In genomic region chr17:83311806-83312205, GRCm38 (mm10) we compare ENCODE assay signal across 11 mouse cellular contexts. TPM values are rescaled to one million over a fixed set of nuclear protein-coding genes. Genes with fewer than 3 reads are reported as not detected.
DNase-seq lines count a peak whose midpoint lies in the region; ATAC-seq lines count a peak whose summit lies in the region.
"Had no signal": no experiment of that assay in that cellular context is flagged by ENCODE, and none has a peak within 500 bp of the region (broad histone marks: within the 10 kb centered on the region; RNA-seq: fewer than 3 reads in every experiment).

No protein-coding gene starts in this region.

- H3K4me1 ChIP-seq in heart, embryonic 11.5 days (ENCODE audit: control insufficient read depth, insufficient read depth, low read length), result peaks cover 32% of the 10 kb centered on the region
- peaks cover 46% of the 10 kb centered on the region for H3K4me1 ChIP-seq in kidney, embryonic 15.5 days
- H3K4me1 ChIP-seq in embryonic facial prominence, embryonic 14.5 days (ENCODE audit: control insufficient read depth, insufficient read depth, low read length), result peaks cover 20% of the 10 kb centered on the region

- no peak overlapping the region for H3K4me3 ChIP-seq in heart, embryonic 11.5 days (ENCODE audit: low read depth, low read length)
- no peak overlapping the region for H3K4me3 ChIP-seq in kidney, embryonic 15.5 days (replicated peaks)
- H3K4me3 ChIP-seq in embryonic facial prominence, embryonic 14.5 days (ENCODE audit: low read depth, low read length), result no peak overlapping the region
- H3K4me3 ChIP-seq: hindbrain, embryonic 13.5 days; liver, embryonic 12.5 days; neural tube, embryonic 15.5 days had no signal

- no peak for ATAC-seq in heart, embryonic 11.5 days (replicated peaks; ENCODE audit: insufficient number of reproducible peaks, low FRiP score, low TSS enrichment)
- ATAC-seq in kidney, embryonic 15.5 days (replicated peaks; ENCODE audit: low FRiP score), result no peak
- no peak for ATAC-seq in embryonic facial prominence, embryonic 14.5 days (ENCODE audit: low read depth)
- no peak for ATAC-seq in monocyte, adult 5-6 weeks (replicated peaks; ENCODE audit: insufficient number of reproducible peaks, low FRiP score, low TSS enrichment, poor library complexity, severe bottlenecking)

- WGBS in heart, embryonic 11.5 days (ENCODE audit: insufficient replicate concordance), result 65% methylated on average over 5 of the region's 5 CpGs
- WGBS in kidney, embryonic 15.5 days, result 76% methylated on average over 5 of the region's 5 CpGs
- WGBS in embryonic facial prominence, embryonic 14.5 days, result 67% methylated on average over 5 of the region's 5 CpGs

- no peak overlapping the region for H3K27ac ChIP-seq in heart, embryonic 11.5 days (ENCODE audit: low read depth, low read length)
- H3K27ac ChIP-seq in kidney, embryonic 15.5 days, result peak overlapping the region; percentile 87
- H3K27ac ChIP-seq in embryonic facial prominence, embryonic 14.5 days (replicated peaks; ENCODE audit: low read depth, low read length), result peak overlapping the region; percentile 79; the same call in 1 of the 2 replicates
- H3K27ac ChIP-seq: hindbrain, embryonic 13.5 days; liver, embryonic 12.5 days had no signal

- DNase-seq in heart, adult 11 months, result peak; percentile 89
- no peak for DNase-seq in kidney, adult 9 months
- DNase-seq in embryonic facial prominence, embryonic 14.5 days (ENCODE audit: low spot score), result no peak
- peak; percentile 27 for DNase-seq in lung, postnatal 14 days
- no peak for DNase-seq in embryo, embryonic 10 days (ENCODE audit: low spot score)

- H3K27me3 ChIP-seq in heart, embryonic 11.5 days (ENCODE audit: control insufficient read depth, insufficient read depth, low read length), result no peaks in the 10 kb centered on the region
- H3K27me3 ChIP-seq in kidney, embryonic 15.5 days, result no peaks in the 10 kb centered on the region
- H3K27me3 ChIP-seq in embryonic facial prominence, embryonic 14.5 days (replicated peaks; ENCODE audit: control insufficient read depth, insufficient read depth, low read length), result no peaks in the 10 kb centered on the region
- H3K27me3 ChIP-seq: neural tube, embryonic 15.5 days had no signal

- H3K4me2 ChIP-seq in heart, embryonic 11.5 days, result no peak overlapping the region
- H3K4me2 ChIP-seq in kidney, embryonic 15.5 days, result no peak overlapping the region
- H3K4me2 ChIP-seq in embryonic facial prominence, embryonic 14.5 days (ENCODE audit: low read depth, low read length), result no peak overlapping the region

- H3K36me3 ChIP-seq in heart, embryonic 11.5 days (ENCODE audit: control insufficient read depth, insufficient read depth, low read length), result no peaks in the 10 kb centered on the region
- no peaks in the 10 kb centered on the region for H3K36me3 ChIP-seq in kidney, embryonic 15.5 days
- no peaks in the 10 kb centered on the region for H3K36me3 ChIP-seq in embryonic facial prominence, embryonic 14.5 days (ENCODE audit: control insufficient read depth, insufficient read depth, low read length)
- H3K36me3 ChIP-seq: hindbrain, embryonic 13.5 days; liver, embryonic 12.5 days; neural tube, embryonic 15.5 days had no signal

- H3K9ac ChIP-seq in heart, embryonic 11.5 days (ENCODE audit: low read depth, low read length), result no peak overlapping the region
- H3K9ac ChIP-seq in kidney, embryonic 15.5 days, result no peak overlapping the region
- H3K9ac ChIP-seq in embryonic facial prominence, embryonic 14.5 days (ENCODE audit: low read depth, low read length), result no peak overlapping the region
- H3K9ac ChIP-seq: hindbrain, embryonic 13.5 days; liver, embryonic 12.5 days; neural tube, embryonic 15.5 days had no signal

- no peaks in the 10 kb centered on the region for H3K9me3 ChIP-seq in heart, embryonic 11.5 days (replicated peaks; ENCODE audit: control insufficient read depth, low read length)
- H3K9me3 ChIP-seq in kidney, embryonic 15.5 days (replicated peaks), result no peaks in the 10 kb centered on the region
- no peaks in the 10 kb centered on the region for H3K9me3 ChIP-seq in embryonic facial prominence, embryonic 14.5 days (ENCODE audit: control insufficient read depth, low read length)
- H3K9me3 ChIP-seq: hindbrain, embryonic 13.5 days; liver, embryonic 12.5 days; neural tube, embryonic 15.5 days had no signal

RNA-seq across cellular contexts. Expression of gene Eml4, which starts 38.9 kb away (rescaled TPM):
- 24.4 and 35.0 TPM in 2 replicates for polyA plus RNA-seq in heart, embryonic 11.5 days (2014; fragmentation: Nextera tagmentation; extraction: Ambion mirVana)
- 35.6 and 37.3 TPM in 2 replicates for polyA plus RNA-seq in kidney, embryonic 15.5 days (2015; fragmentation: Nextera tagmentation; extraction: Ambion mirVana)
- 35.3 and 40.0 TPM in 2 replicates for polyA plus RNA-seq in embryonic facial prominence, embryonic 14.5 days (2014; fragmentation: Nextera tagmentation; extraction: Ambion mirVana)
- total RNA-seq in monocyte, adult 5-6 weeks (2017), result 55.7 to 71.2 TPM (median 60.9 TPM) in 3 replicates

Comparison
In these comparisons a context has a peak if more than half of its experiments do, and no peak if none do; other contexts are left out.
1. DNase-seq: peak in heart, adult 11 months (single experiment) and lung, postnatal 14 days (single experiment); none in kidney, adult 9 months (single experiment), embryonic facial prominence, embryonic 14.5 days (single experiment) and embryo, embryonic 10 days (single experiment).